8 mouse cellular contexts compared by ENCODE assay signal in genomic region chr4:154898506-154899446, GRCm38 (mm10). TPM values are rescaled to one million over a fixed set of nuclear protein-coding genes. Genes with fewer than 3 reads are reported as not detected.
DNase-seq lines count a peak whose midpoint lies in the region; ATAC-seq and TF ChIP-seq lines count a peak whose summit lies in the region.

Gene Fam213b, minus strand, starts transcription at chr4:154899135.

- H3K27ac ChIP-seq in brown adipose tissue, adult 24 weeks (replicated peaks; ENCODE audit: low read depth, low read length), result no peak within 1 kb of the TSS
- peak within 1 kb of the TSS; percentile 36; the same call in 1 of the 2 replicates for H3K27ac ChIP-seq in heart, embryonic 12.5 days (ENCODE audit: poor library complexity, severe bottlenecking)
- H3K27ac ChIP-seq in kidney, embryonic 16.5 days (ENCODE audit: low read length), result peak within 1 kb of the TSS; percentile 8; the same call in 1 of the 2 replicates
- H3K27ac ChIP-seq in liver, embryonic 11.5 days (ENCODE audit: low read depth, low read length), result no peak within 1 kb of the TSS
- H3K27ac ChIP-seq in stomach, postnatal 0 days (replicated peaks), result peak within 1 kb of the TSS; percentile 74

- H3K36me3 ChIP-seq in heart, embryonic 12.5 days, result no peaks in the 10 kb centered on the region
- H3K36me3 ChIP-seq in kidney, embryonic 16.5 days (ENCODE audit: insufficient read depth, low read length), result no peaks in the 10 kb centered on the region
- H3K36me3 ChIP-seq in liver, embryonic 11.5 days (ENCODE audit: control insufficient read depth, insufficient read depth, low read length), result no peaks in the 10 kb centered on the region
- H3K36me3 ChIP-seq in stomach, postnatal 0 days (ENCODE audit: control insufficient read depth, insufficient read depth, low read length), result no peaks in the 10 kb centered on the region; the same call in 1 of the 2 replicates

- peak within 1 kb of the TSS; percentile 79 for H3K9ac ChIP-seq in heart, embryonic 12.5 days
- H3K9ac ChIP-seq in kidney, embryonic 16.5 days (replicated peaks; ENCODE audit: low read length), result peak within 1 kb of the TSS; percentile 75
- H3K9ac ChIP-seq in liver, embryonic 11.5 days (ENCODE audit: low read depth, low read length), result peak within 1 kb of the TSS; percentile 49
- peak within 1 kb of the TSS; percentile 60 for H3K9ac ChIP-seq in stomach, postnatal 0 days (ENCODE audit: low read length)

- H3K4me3 ChIP-seq in brown adipose tissue, adult 24 weeks (ENCODE audit: insufficient read depth, low read depth, low read length), result peak within 1 kb of the TSS; percentile 58
- H3K4me3 ChIP-seq in heart, embryonic 12.5 days, result peak within 1 kb of the TSS; percentile 55
- H3K4me3 ChIP-seq in kidney, embryonic 16.5 days (ENCODE audit: low read length), result peak within 1 kb of the TSS; percentile 60
- H3K4me3 ChIP-seq in liver, embryonic 11.5 days (ENCODE audit: low read depth, low read length), result peak within 1 kb of the TSS; percentile 60
- H3K4me3 ChIP-seq in stomach, postnatal 0 days (ENCODE audit: low read depth, low read length), result peak within 1 kb of the TSS; percentile 54

- TF ChIP-seq EP300 in stomach, postnatal 0 days (optimal IDR thresholded peaks at IDR 0.05), result no peak

- WGBS in heart, embryonic 12.5 days, result 3% methylated on average over 43 of the region's 43 CpGs
- WGBS in kidney, embryonic 16.5 days, result 1% methylated on average over 43 of the region's 43 CpGs
- 9% methylated on average over 43 of the region's 43 CpGs for WGBS in liver, embryonic 11.5 days
- 3% methylated on average over 43 of the region's 43 CpGs for WGBS in stomach, postnatal 0 days

- H3K27me3 ChIP-seq in heart, embryonic 12.5 days (replicated peaks), result peaks cover 30% of the 10 kb centered on the region
- no peaks in the 10 kb centered on the region for H3K27me3 ChIP-seq in kidney, embryonic 16.5 days (ENCODE audit: insufficient read depth, low read length)
- peaks cover 27% of the 10 kb centered on the region for H3K27me3 ChIP-seq in liver, embryonic 11.5 days (replicated peaks; ENCODE audit: control insufficient read depth, insufficient read depth, low read length)
- no peaks in the 10 kb centered on the region for H3K27me3 ChIP-seq in stomach, postnatal 0 days (ENCODE audit: control insufficient read depth, insufficient read depth, low read length)

- peak within 1 kb of the TSS; percentile 92 for H3K4me2 ChIP-seq in heart, embryonic 12.5 days
- peak within 1 kb of the TSS; percentile 91 for H3K4me2 ChIP-seq in kidney, embryonic 16.5 days (replicated peaks; ENCODE audit: low read depth, low read length)
- H3K4me2 ChIP-seq in liver, embryonic 11.5 days, result peak within 1 kb of the TSS; percentile 86
- H3K4me2 ChIP-seq in stomach, postnatal 0 days (replicated peaks; ENCODE audit: low read depth), result peak within 1 kb of the TSS; percentile 93

- no peaks in the 10 kb centered on the region for H3K9me3 ChIP-seq in heart, embryonic 12.5 days (replicated peaks)
- H3K9me3 ChIP-seq in kidney, embryonic 16.5 days (ENCODE audit: low read length), result no peaks in the 10 kb centered on the region
- H3K9me3 ChIP-seq in liver, embryonic 11.5 days (ENCODE audit: control insufficient read depth, low read length), result no peaks in the 10 kb centered on the region
- H3K9me3 ChIP-seq in stomach, postnatal 0 days (ENCODE audit: control insufficient read depth, low read length), result no peaks in the 10 kb centered on the region

- TF ChIP-seq CTCF in stomach, postnatal 0 days (IDR thresholded peaks at IDR 0.05; ENCODE audit: low read depth), result no peak

- ATAC-seq in CD4-positive, CD25-positive, alpha-beta regulatory T cell, adult 4 months, result peak; percentile 91
- peak; percentile 98 for ATAC-seq in heart, embryonic 12.5 days (ENCODE audit: insufficient number of reproducible peaks, low FRiP score)
- ATAC-seq in kidney, embryonic 16.5 days (ENCODE audit: low FRiP score, low TSS enrichment), result peak; percentile 98
- peak; percentile 97 for ATAC-seq in liver, embryonic 11.5 days (replicated peaks; ENCODE audit: low FRiP score)
- peak; percentile 95 for ATAC-seq in stomach, postnatal 0 days (ENCODE audit: low FRiP score, low TSS enrichment)

- DNase-seq in fat pad, adult 2 months (ENCODE audit: extremely low read depth, low read depth, low spot score), result peak; percentile 64
- peak; percentile 84 for DNase-seq in liver, embryonic 11.5 days (ENCODE audit: low spot score)
- peak; percentile 83 for DNase-seq in naive thymus-derived CD4-positive, alpha-beta T cell, adult 2 months (ENCODE audit: low read depth)
- DNase-seq in stomach, postnatal 0 days (ENCODE audit: low spot score), result peak; percentile 92

- peaks cover 5% of the 10 kb centered on the region; the same call in 1 of the 2 replicates for H3K4me1 ChIP-seq in brown adipose tissue, adult 24 weeks (ENCODE audit: control insufficient read depth, insufficient read depth, insufficient read length, low read length)
- peaks cover 16% of the 10 kb centered on the region for H3K4me1 ChIP-seq in heart, embryonic 12.5 days (replicated peaks)
- peaks cover 11% of the 10 kb centered on the region for H3K4me1 ChIP-seq in kidney, embryonic 16.5 days (ENCODE audit: insufficient read depth, low read length)
- peaks cover 11% of the 10 kb centered on the region for H3K4me1 ChIP-seq in liver, embryonic 11.5 days (replicated peaks; ENCODE audit: control insufficient read depth, insufficient read depth, low read length)
- H3K4me1 ChIP-seq in stomach, postnatal 0 days (replicated peaks; ENCODE audit: control insufficient read depth, insufficient read depth), result peaks cover 5% of the 10 kb centered on the region; the same call in 1 of the 2 replicates

RNA-seq across cellular contexts. Expression of gene Fam213b, which starts in this region (rescaled TPM):
- polyA plus RNA-seq in CD4-positive, CD25-positive, alpha-beta regulatory T cell, adult 4 months (2017; shearing (Covaris generic)), result 10 to 100 TPM in 1 of 2 experiments, 1 to 10 TPM in 1; 5.4 to 11.3 TPM
- polyA plus RNA-seq in brown adipose tissue, adult 24 weeks (2012; ENCODE audit: insufficient read depth, insufficient read length, missing spikeins), result 22.6 and 33.5 TPM in 2 replicates
- polyA plus RNA-seq in heart, embryonic 12.5 days (2016; fragmentation: Nextera tagmentation; extraction: Ambion mirVana), result 35.8 and 38.5 TPM in 2 replicates
- 39.1 and 42.2 TPM in 2 replicates for polyA plus RNA-seq in kidney, embryonic 16.5 days (2015; fragmentation: Nextera tagmentation; extraction: Ambion mirVana)
- 17.4 and 20.1 TPM in 2 replicates for polyA plus RNA-seq in liver, embryonic 11.5 days (2014; fragmentation: Nextera tagmentation; extraction: Ambion mirVana)
- polyA plus RNA-seq in stomach, postnatal 0 days (2015; fragmentation: Nextera tagmentation; extraction: Ambion mirVana), result 62.1 and 65.4 TPM in 2 replicates

Comparison
In these comparisons a context has a peak if more than half of its experiments do, and no peak if none do; other contexts are left out.
1. H3K27ac ChIP-seq: peak in heart, embryonic 12.5 days (single experiment), kidney, embryonic 16.5 days (single experiment) and stomach, postnatal 0 days (single experiment); none in brown adipose tissue, adult 24 weeks (single experiment) and liver, embryonic 11.5 days (single experiment).
2. Peak in every context shown above with its lines, with median percentiles within 50 percentile points of each other: ATAC-seq, H3K4me3 ChIP-seq, DNase-seq, H3K4me2 ChIP-seq and H3K9ac ChIP-seq.